Mouse (Mus musculus) inflammation-experienced regulatory T-cells, adult 6 months (primary cell): ENCODE data around the gene Gm13283. TPM values are rescaled to one million over a fixed set of nuclear protein-coding genes. Genes with fewer than 3 reads are reported as not detected.
"Not testable (repeated sequence)": the region's sequence is repeated elsewhere in the genome, so short reads cannot be mapped to it uniquely, and the experiment has no call there.

Experiments used
- ATAC-seq: one replicate; pipeline ENCODE4 v1.8.0; 2017
- polyA plus RNA-seq, 3 experiments: library from polyadenylated mRNA; unstranded; fragments of 100-300 nt; shearing (Covaris generic); gene quantifications; one replicate each; pipeline ENCODE4 v1.2.1; 2017

Gm13283 gene
- polyA plus RNA-seq, 3 experiments from 2014 or later, result not detected

DNA sequence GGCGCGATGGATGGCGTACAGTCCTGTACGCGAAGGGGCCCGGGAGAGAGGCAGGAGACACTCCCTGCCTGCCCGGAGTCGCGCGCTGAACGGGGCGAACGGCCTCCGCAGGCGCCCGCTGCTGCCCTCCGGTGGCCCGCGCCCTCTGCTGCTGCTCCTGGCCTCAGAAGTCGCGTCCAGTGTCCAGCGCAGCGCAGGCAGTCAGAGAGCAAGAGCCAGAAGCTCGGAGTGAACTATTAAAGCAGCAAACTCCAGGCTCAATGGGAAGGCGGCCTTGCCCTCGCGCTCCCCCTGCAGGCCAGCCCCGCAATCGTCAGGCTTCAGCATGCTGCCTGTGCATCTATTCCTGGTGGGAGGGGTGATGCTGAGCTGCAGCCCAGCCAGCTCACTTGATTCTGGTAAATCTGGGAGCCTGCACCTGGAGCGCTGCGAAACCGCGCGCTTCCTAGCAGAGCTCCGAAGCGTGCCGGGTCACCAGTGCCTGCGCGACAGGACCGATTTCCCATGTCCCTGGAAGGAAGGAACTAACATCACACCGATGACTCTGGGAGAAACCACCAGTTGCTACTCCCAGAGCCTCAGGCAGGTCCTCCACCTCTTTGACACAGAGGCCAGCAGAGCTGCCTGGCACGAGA, 3.6 kb downstream of the Gm13283 start:
- ATAC-seq, result not testable (repeated sequence)

DNA sequence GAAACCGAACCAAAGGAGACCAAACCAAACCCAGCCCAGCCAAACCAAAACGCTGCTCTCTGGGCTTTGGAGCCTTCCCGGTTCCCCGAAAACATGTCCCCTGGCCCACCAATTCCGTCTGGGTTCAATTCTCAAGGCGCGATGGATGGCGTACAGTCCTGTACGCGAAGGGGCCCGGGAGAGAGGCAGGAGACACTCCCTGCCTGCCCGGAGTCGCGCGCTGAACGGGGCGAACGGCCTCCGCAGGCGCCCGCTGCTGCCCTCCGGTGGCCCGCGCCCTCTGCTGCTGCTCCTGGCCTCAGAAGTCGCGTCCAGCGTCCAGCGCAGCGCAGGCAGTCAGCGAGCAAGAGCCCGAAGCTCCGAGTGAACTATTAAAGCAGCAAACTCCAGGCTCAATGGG, 13.6 kb downstream of the Gm13283 start, which contains the start of gene Gm13290:
Gene Gm13290 (plus strand): TSS at position 301 of the 400 bp plus-strand sequence.
- ATAC-seq, result not testable (repeated sequence)

DNA sequence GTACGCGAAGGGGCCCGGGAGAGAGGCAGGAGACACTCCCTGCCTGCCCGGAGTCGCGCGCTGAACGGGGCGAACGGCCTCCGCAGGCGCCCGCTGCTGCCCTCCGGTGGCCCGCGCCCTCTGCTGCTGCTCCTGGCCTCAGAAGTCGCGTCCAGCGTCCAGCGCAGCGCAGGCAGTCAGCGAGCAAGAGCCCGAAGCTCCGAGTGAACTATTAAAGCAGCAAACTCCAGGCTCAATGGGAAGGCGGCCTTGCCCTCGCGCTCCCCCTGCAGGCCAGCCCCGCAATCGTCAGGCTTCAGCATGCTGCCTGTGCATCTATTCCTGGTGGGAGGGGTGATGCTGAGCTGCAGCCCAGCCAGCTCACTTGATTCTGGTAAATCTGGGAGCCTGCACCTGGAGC, 16.7 kb downstream of the Gm13283 start, which contains the start of gene Gm13289:
Gene Gm13289 (plus strand): TSS at position 301 of the 400 bp plus-strand sequence.
- not testable (repeated sequence) for ATAC-seq

DNA sequence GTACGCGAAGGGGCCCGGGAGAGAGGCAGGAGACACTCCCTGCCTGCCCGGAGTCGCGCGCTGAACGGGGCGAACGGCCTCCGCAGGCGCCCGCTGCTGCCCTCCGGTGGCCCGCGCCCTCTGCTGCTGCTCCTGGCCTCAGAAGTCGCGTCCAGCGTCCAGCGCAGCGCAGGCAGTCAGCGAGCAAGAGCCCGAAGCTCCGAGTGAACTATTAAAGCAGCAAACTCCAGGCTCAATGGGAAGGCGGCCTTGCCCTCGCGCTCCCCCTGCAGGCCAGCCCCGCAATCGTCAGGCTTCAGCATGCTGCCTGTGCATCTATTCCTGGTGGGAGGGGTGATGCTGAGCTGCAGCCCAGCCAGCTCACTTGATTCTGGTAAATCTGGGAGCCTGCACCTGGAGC, 19.6 kb downstream of the Gm13283 start, which contains the start of gene Gm13272:
Gene Gm13272 (plus strand): TSS at position 301 of the 400 bp plus-strand sequence.
- ATAC-seq, result not testable (repeated sequence)

DNA sequence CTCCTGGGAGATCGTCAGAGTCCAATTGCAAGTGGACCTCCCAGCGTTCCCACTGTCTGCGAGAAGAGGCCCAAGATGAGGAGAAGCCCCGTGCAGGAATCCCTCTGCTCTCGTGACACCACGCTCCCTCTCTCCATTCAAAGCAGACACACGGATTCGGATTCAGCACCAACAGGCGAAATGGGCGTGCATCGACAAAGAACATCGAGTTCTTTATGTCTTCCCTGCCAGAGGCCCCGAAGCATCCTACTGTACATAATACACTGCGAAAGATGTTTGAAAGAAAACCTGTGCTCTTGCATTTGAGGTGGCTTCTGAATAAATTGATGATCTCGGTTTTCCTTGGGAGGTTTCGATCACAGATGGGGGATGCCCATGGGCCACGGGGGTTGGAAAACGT, 20.4 kb downstream of the Gm13283 start:
- not testable (repeated sequence) for ATAC-seq

DNA sequence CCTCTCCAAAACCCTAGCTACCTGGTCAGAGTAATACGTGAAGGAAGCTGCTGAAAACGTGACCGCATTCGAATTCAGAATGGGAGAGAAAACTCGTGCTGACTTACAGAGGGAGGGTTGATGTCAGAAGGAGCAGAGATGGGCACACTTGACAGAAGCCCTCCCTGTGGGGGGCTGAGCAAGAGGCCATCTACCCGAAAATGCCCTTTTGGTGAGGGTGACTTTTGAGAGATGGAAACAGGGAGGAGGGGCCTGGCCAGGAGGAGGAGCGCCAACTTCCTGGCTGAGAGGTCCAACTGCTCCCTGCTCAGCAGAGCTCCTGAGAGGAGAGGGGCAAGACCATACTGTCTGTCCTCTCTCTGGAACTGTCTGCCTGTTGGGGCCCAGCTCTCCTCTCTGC, 21.9 kb downstream of the Gm13283 start, which contains the start of gene Ifnz:
Gene Ifnz (plus strand): TSS at position 301 of the 400 bp plus-strand sequence.
- not testable (repeated sequence) for ATAC-seq

DNA sequence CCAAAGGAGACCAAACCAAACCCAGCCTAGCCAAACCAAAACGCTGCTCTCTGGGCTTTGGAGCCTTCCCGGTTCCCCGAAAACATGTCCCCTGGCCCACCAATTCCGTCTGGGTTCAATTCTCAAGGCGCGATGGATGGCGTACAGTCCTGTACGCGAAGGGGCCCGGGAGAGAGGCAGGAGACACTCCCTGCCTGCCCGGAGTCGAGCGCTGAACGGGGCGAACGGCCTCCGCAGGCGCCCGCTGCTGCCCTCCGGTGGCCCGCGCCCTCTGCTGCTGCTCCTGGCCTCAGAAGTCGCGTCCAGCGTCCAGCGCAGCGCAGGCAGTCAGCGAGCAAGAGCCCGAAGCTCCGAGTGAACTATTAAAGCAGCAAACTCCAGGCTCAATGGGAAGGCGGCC, 22.4 kb downstream of the Gm13283 start:
- not testable (repeated sequence) for ATAC-seq

DNA sequence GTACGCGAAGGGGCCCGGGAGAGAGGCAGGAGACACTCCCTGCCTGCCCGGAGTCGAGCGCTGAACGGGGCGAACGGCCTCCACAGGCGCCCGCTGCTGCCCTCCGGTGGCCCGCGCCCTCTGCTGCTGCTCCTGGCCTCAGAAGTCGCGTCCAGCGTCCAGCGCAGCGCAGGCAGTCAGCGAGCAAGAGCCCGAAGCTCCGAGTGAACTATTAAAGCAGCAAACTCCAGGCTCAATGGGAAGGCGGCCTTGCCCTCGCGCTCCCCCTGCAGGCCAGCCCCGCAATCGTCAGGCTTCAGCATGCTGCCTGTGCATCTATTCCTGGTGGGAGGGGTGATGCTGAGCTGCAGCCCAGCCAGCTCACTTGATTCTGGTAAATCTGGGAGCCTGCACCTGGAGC, 25.5 kb downstream of the Gm13283 start, which contains the start of gene Gm13276:
Gene Gm13276 (plus strand): TSS at position 301 of the 400 bp plus-strand sequence.
- not testable (repeated sequence) for ATAC-seq

DNA sequence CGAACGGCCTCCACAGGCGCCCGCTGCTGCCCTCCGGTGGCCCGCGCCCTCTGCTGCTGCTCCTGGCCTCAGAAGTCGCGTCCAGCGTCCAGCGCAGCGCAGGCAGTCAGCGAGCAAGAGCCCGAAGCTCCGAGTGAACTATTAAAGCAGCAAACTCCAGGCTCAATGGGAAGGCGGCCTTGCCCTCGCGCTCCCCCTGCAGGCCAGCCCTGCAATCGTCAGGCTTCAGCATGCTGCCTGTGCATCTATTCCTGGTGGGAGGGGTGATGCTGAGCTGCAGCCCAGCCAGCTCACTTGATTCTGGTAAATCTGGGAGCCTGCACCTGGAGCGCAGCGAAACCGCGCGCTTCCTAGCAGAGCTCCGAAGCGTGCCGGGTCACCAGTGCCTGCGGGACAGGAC, 28.5 kb downstream of the Gm13283 start, which contains the start of gene Gm13277:
Gene Gm13277 (plus strand): TSS at position 231 of the 400 bp plus-strand sequence.
- not testable (repeated sequence) for ATAC-seq

DNA sequence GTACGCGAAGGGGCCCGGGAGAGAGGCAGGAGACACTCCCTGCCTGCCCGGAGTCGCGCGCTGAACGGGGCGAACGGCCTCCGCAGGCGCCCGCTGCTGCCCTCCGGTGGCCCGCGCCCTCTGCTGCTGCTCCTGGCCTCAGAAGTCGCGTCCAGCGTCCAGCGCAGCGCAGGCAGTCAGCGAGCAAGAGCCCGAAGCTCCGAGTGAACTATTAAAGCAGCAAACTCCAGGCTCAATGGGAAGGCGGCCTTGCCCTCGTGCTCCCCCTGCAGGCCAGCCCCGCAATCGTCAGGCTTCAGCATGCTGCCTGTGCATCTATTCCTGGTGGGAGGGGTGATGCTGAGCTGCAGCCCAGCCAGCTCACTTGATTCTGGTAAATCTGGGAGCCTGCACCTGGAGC, 31.3 kb downstream of the Gm13283 start, which contains the start of gene Gm13278:
Gene Gm13278 (plus strand): TSS at position 301 of the 400 bp plus-strand sequence.
- not testable (repeated sequence) for ATAC-seq

DNA sequence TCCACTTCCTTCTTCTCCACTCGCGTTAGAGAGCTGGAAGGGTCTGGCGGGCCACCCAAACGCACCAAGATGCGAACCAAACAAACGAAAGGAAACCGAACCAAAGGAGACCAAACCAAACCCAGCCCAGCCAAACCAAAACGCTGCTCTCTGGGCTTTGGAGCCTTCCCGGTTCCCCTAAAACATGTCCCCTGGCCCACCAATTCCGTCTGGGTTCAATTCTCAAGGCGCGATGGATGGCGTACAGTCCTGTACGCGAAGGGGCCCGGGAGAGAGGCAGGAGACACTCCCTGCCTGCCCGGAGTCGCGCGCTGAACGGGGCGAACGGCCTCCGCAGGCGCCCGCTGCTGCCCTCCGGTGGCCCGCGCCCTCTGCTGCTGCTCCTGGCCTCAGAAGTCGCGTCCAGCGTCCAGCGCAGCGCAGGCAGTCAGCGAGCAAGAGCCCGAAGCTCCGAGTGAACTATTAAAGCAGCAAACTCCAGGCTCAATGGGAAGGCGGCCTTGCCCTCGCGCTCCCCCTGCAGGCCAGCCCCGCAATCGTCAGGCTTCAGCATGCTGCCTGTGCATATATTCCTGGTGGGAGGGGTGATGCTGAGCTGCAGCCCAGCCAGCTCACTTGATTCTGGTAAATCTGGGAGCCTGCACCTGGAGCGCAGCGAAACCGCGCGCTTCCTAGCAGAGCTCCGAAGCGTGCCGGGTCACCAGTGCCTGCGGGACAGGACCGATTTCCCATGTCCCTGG, 34.2 kb downstream of the Gm13283 start, which contains the start of gene Gm13275:
Gene Gm13275 (plus strand): TSS at position 552 of the 740 bp plus-strand sequence.
- not testable (repeated sequence) for ATAC-seq

DNA sequence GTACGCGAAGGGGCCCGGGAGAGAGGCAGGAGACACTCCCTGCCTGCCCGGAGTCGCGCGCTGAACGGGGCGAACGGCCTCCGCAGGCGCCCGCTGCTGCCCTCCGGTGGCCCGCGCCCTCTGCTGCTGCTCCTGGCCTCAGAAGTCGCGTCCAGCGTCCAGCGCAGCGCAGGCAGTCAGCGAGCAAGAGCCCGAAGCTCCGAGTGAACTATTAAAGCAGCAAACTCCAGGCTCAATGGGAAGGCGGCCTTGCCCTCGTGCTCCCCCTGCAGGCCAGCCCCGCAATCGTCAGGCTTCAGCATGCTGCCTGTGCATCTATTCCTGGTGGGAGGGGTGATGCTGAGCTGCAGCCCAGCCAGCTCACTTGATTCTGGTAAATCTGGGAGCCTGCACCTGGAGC, 37.2 kb downstream of the Gm13283 start, which contains the start of gene Gm13279:
Gene Gm13279 (plus strand): TSS at position 301 of the 400 bp plus-strand sequence.
- not testable (repeated sequence) for ATAC-seq

DNA sequence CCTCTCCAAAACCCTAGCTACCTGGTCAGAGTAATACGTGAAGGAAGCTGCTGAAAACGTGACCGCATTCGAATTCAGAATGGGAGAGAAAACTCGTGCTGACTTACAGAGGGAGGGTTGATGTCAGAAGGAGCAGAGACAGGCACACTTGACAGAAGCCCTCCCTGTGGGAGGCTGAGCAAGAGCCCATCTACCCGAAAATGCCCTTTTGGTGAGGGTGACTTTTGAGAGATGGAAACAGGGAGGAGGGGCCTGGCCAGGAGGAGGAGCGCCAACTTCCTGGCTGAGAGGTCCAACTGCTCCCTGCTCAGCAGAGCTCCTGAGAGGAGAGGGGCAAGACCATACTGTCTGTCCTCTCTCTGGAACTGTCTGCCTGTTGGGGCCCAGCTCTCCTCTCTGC, 39.4 kb downstream of the Gm13283 start, which contains the start of gene Gm13285:
Gene Gm13285 (plus strand): TSS at position 301 of the 400 bp plus-strand sequence.
- not testable (repeated sequence) for ATAC-seq

DNA sequence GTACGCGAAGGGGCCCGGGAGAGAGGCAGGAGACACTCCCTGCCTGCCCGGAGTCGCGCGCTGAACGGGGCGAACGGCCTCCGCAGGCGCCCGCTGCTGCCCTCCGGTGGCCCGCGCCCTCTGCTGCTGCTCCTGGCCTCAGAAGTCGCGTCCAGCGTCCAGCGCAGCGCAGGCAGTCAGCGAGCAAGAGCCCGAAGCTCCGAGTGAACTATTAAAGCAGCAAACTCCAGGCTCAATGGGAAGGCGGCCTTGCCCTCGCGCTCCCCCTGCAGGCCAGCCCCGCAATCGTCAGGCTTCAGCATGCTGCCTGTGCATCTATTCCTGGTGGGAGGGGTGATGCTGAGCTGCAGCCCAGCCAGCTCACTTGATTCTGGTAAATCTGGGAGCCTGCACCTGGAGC, 43.0 kb downstream of the Gm13283 start, which contains the start of gene Gm13287:
Gene Gm13287 (plus strand): TSS at position 301 of the 400 bp plus-strand sequence.
- ATAC-seq, result not testable (repeated sequence)

DNA sequence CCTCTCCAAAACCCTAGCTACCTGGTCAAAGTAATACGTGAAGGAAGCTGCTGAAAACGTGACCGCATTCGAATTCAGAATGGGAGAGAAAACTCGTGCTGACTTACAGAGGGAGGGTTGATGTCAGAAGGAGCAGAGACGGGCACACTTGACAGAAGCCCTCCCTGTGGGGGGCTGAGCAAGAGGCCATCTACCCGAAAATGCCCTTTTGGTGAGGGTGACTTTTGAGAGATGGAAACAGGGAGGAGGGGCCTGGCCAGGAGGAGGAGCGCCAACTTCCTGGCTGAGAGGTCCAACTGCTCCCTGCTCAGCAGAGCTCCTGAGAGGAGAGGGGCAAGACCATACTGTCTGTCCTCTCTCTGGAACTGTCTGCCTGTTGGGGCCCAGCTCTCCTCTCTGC, 45.3 kb downstream of the Gm13283 start, which contains the start of gene Gm13288:
Gene Gm13288 (plus strand): TSS at position 301 of the 400 bp plus-strand sequence.
- not testable (repeated sequence) for ATAC-seq

DNA sequence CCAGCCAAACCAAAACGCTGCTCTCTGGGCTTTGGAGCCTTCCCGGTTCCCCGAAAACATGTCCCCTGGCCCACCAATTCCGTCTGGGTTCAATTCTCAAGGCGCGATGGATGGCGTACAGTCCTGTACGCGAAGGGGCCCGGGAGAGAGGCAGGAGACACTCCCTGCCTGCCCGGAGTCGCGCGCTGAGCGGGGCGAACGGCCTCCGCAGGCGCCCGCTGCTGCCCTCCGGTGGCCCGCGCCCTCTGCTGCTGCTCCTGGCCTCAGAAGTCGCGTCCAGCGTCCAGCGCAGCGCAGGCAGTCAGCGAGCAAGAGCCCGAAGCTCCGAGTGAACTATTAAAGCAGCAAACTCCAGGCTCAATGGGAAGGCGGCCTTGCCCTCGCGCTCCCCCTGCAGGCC, 45.8 kb downstream of the Gm13283 start:
- ATAC-seq, result not testable (repeated sequence)

Other genes with a start within 250 kb of the Gm13283 start
- gene Ifnb1, start 237.3 kb upstream of the Gm13283 start, polyA plus RNA-seq, result not detected
- gene Ifna15, start 201.9 kb upstream of the Gm13283 start, polyA plus RNA-seq, result not detected
- gene Ifna14, start 188.3 kb upstream of the Gm13283 start, polyA plus RNA-seq, result not detected
- gene Ifna9, start 167.7 kb upstream of the Gm13283 start, polyA plus RNA-seq, result not detected
- gene Ifna12, start 156.7 kb upstream of the Gm13283 start, polyA plus RNA-seq, result not detected
- not detected for gene C87499, start 125.7 kb upstream of the Gm13283 start, polyA plus RNA-seq
- gene Ifna13, start 115.7 kb upstream of the Gm13283 start, polyA plus RNA-seq, result not detected
- not detected for gene Ifna16, start 83.2 kb upstream of the Gm13283 start, polyA plus RNA-seq
- gene Ifna2, start 76.2 kb upstream of the Gm13283 start, polyA plus RNA-seq, result not detected
- gene Ifnab, start 68.8 kb upstream of the Gm13283 start, polyA plus RNA-seq, result not detected
- gene Gm26566, start 38.3 kb upstream of the Gm13283 start, polyA plus RNA-seq, result not detected
- 10 to 100 TPM; 34.2 to 37.3 (median 35.5) TPM for gene Klhl9, start 37.7 kb upstream of the Gm13283 start, polyA plus RNA-seq
- gene Gm13271, start 5.3 kb upstream of the Gm13283 start, polyA plus RNA-seq, result not detected
- not detected for gene Gm13290, start 13.7 kb downstream of the Gm13283 start, polyA plus RNA-seq
- not detected for gene Gm13289, start 16.8 kb downstream of the Gm13283 start, polyA plus RNA-seq
- gene Gm13272, start 19.7 kb downstream of the Gm13283 start, polyA plus RNA-seq, result not detected
- under 1 TPM in 1 of 3 experiments, not detected in 2; 0.58 TPM for gene Ifnz, start 22.0 kb downstream of the Gm13283 start, polyA plus RNA-seq
- gene Gm13276, start 25.6 kb downstream of the Gm13283 start, polyA plus RNA-seq, result not detected
- not detected for gene Gm13277, start 28.5 kb downstream of the Gm13283 start, polyA plus RNA-seq
- not detected for gene Gm13278, start 31.4 kb downstream of the Gm13283 start, polyA plus RNA-seq
- gene Gm13275, start 34.4 kb downstream of the Gm13283 start, polyA plus RNA-seq, result not detected
- gene Gm13279, start 37.3 kb downstream of the Gm13283 start, polyA plus RNA-seq, result not detected
- 1 to 10 TPM in 1 of 3 experiments, under 1 TPM in 1, not detected in 1; 0.39 to 1.6 TPM for gene Gm13285, start 39.5 kb downstream of the Gm13283 start, polyA plus RNA-seq
- gene Gm13287, start 43.1 kb downstream of the Gm13283 start, polyA plus RNA-seq, result not detected
- gene Gm13288, start 45.4 kb downstream of the Gm13283 start, polyA plus RNA-seq, result not detected
- not detected for gene Ifna7, start 56.1 kb downstream of the Gm13283 start, polyA plus RNA-seq
- gene Ifna11, start 59.8 kb downstream of the Gm13283 start, polyA plus RNA-seq, result not detected
- not detected for gene Ifna6, start 67.3 kb downstream of the Gm13283 start, polyA plus RNA-seq
- gene Ifna5, start 75.4 kb downstream of the Gm13283 start, polyA plus RNA-seq, result not detected
- gene Ifna4, start 81.7 kb downstream of the Gm13283 start, polyA plus RNA-seq, result under 1 TPM in 1 of 3 experiments, not detected in 2; 0.63 TPM
- gene Ifna1, start 90.0 kb downstream of the Gm13283 start, polyA plus RNA-seq, result not detected
- not detected for gene Ifne, start 120.1 kb downstream of the Gm13283 start, polyA plus RNA-seq